8 mouse cellular contexts compared by ENCODE assay signal in the genomic region with DNA sequence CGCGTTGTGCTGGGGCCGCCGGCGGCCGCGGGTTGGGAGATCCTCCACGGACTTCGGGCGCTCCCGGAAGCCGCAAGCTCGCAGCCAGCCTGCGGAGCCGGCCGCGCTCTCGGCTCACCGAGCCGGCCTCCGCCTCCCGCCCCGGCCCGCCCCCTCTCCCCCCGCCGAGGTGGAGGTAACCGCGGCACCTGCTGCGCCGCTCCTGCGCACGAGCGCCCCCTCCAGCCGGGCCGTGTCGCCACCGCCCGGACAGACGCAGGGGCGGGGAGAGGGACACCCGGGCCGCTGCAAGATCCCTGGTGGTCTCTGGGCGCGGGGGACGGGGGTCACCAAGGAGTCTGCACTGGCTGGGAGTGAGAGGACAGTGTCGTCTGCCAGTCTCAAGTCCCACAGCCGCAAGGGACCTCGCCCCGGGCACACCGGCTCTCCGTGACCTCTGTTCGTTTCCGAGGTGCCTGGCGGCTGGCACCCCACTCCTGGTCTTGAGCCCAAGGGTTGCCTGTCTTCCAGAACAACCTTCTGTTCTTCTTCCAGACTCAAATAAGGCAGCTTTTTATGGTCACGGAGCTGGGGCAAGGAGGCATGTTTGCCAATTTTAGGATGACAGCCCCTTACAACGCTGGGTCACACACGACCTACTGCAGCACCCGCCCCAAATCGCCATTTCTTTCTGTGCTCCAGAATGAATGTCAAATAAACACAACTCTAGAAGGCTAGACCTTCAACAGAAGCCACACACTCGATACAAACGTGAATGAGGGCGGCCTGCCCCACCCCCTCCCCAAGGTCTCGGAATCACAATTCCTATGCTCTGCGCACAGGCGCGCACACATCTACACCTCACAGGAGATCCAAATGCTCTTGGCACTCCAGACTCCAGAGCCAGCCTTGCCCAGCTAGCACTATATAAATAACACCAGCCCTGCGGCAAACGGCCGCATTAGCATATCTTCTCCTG. TPM values are rescaled to one million over a fixed set of nuclear protein-coding genes. Genes with fewer than 3 reads are reported as not detected.
DNase-seq lines count a peak whose midpoint lies in the region; ATAC-seq lines count a peak whose summit lies in the region.

TSS of gene Slc22a23 (minus strand) at position 55 of the 958 bp plus-strand sequence.

- DNase-seq in MN1 (ENCODE audit: low spot score), result peak; percentile 38
- peak; percentile 85 for DNase-seq in cerebellum, adult 9-10 months
- peak; percentile 72 to 84 for DNase-seq in layer of hippocampus, postnatal 10 days (ENCODE audit: low spot score in 2 of 2)
- DNase-seq in lung, postnatal 14 days, result peak; percentile 81
- peak; percentile 78 for DNase-seq in right cerebral cortex, adult 18-20 months
- peak; percentile 55 to 78 for DNase-seq in urinary bladder, adult 18-20 months (ENCODE audit: low spot score in 2 of 2)

- ATAC-seq in frontal cortex, adult (ENCODE audit: low TSS enrichment), result peak; percentile 66
- peak; percentile 33 to 51; a peak in 3 of 4 replicates for ATAC-seq in hematopoietic stem cell, adult 5-6 weeks (replicated peaks in 1 of 2; ENCODE audit: insufficient read depth in 1 of 2, low FRiP score in 2 of 2, low TSS enrichment in 1 of 2, low read depth in 1 of 2, poor library complexity in 2 of 2, severe bottlenecking in 2 of 2)

RNA-seq across cellular contexts. Expression of gene Slc22a23, which starts in this region (rescaled TPM):
- total RNA-seq in hematopoietic stem cell, adult 5-6 weeks (2017), result 4.2 and 5.1 TPM in 2 replicates
- total RNA-seq in layer of hippocampus, postnatal 10 days (2021), result 10 to 100 TPM; 51.4 to 51.8 TPM

Comparison
In these comparisons a context has a peak if more than half of its experiments do, and no peak if none do; other contexts are left out.
1. Peak in every context shown above with its lines: DNase-seq and ATAC-seq.